Mouse (Mus musculus): ENCODE measurements around the gene Hist1h4j. TPM values are rescaled to one million over a fixed set of nuclear protein-coding genes. Genes with fewer than 3 reads are reported as not detected.
"Not testable (repeated sequence)": the region's sequence is repeated elsewhere in the genome, so short reads cannot be mapped to it uniquely, and the experiment has no call there.

Gene Hist1h4j
- polyA plus RNA-seq, 1 experiment: 58.6 TPM

DNA sequence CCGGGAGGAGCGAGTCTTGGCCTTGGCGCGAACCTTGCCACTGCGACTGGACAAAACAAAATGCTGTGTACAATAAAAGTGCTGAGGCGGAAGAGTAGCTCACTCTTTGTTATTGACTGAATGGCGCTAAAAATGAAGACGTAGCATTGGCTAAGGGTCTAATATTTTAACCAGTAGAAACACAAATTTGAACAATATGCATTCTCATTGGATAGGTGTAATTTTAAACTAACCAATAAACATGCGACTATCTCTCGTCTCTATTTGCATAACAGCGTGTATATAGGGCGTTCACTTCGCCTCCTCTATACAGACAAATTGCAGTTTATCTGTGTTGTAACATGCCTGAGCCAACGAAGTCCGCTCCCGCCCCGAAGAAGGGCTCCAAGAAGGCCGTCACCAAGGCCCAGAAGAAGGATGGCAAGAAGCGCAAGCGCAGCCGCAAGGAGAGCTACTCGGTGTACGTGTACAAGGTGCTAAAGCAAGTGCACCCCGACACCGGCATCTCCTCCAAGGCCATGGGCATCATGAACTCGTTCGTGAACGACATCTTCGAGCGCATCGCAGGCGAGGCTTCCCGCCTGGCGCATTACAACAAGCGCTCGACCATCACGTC is 13.0 kb upstream of the Hist1h4j start, which contains the start of gene Hist1h2bm:
Gene Hist1h2bm (plus strand): TSS at position 288 of the 616 bp plus-strand sequence.
- peak; percentile 96 for TF ChIP-seq POLR2A (IDR thresholded peaks at IDR 0.05; ENCODE audit: borderline replicate concordance, control insufficient read depth, low read depth, low read length)
- Histone ChIP-seq H3K4me3 (replicated peaks; ENCODE audit: control insufficient read depth, low read depth, low read length) (peak within 1 kb of the TSS; percentile 82), H3K27ac (ENCODE audit: control insufficient read depth, insufficient read depth, low read depth, low read length, poor library complexity) (peak within 1 kb of the TSS; percentile 97)
- H3K4me1 ChIP-seq (ENCODE audit: control insufficient read depth, insufficient read depth, low read length): not testable (repeated sequence)
- under 1% methylated on average over 37 of the region's 37 CpGs for WGBS

- 5% methylated on average over 11 of the region's 11 CpGs for WGBS
- TF ChIP-seq POLR2A (IDR thresholded peaks at IDR 0.05; ENCODE audit: borderline replicate concordance, control insufficient read depth, low read depth, low read length): no peak
- TF ChIP-seq CTCF (IDR thresholded peaks at IDR 0.05; ENCODE audit: control insufficient read depth, insufficient read depth, low read length): no peak
- H3K4me3 ChIP-seq (replicated peaks; ENCODE audit: control insufficient read depth, low read depth, low read length): no peak overlapping the region
Observed at GRCm38 (mm10) chr13:21722373-21722925, 12.4 kb upstream of the Hist1h4j start.

GRCm38 (mm10) chr13:21722993-21723836 is 11.6 kb upstream of the Hist1h4j start:
- Histone ChIP-seq H3K4me1 (ENCODE audit: control insufficient read depth, insufficient read depth, low read length) (no peaks in the 10 kb centered on the region; the same call in 1 of the 2 replicates), H3K4me3 (replicated peaks; ENCODE audit: control insufficient read depth, low read depth, low read length) (no peak overlapping the region), H3K27ac (ENCODE audit: control insufficient read depth, insufficient read depth, low read depth, low read length, poor library complexity) (no peak overlapping the region)
- 47% methylated on average over 5 of the region's 5 CpGs for WGBS
- no peak for TF ChIP-seq POLR2A (IDR thresholded peaks at IDR 0.05; ENCODE audit: borderline replicate concordance, control insufficient read depth, low read depth, low read length)
- no peak for TF ChIP-seq CTCF (IDR thresholded peaks at IDR 0.05; ENCODE audit: control insufficient read depth, insufficient read depth, low read length)

More at GRCm38 (mm10) chr13:21722373-21722925, 12.4 kb upstream of the Hist1h4j start:
- Histone ChIP-seq H3K4me1 (ENCODE audit: control insufficient read depth, insufficient read depth, low read length) (no peaks in the 10 kb centered on the region; the same call in 1 of the 2 replicates), H3K27ac (ENCODE audit: control insufficient read depth, insufficient read depth, low read depth, low read length, poor library complexity) (peak overlapping the region; percentile 91)

DNA sequence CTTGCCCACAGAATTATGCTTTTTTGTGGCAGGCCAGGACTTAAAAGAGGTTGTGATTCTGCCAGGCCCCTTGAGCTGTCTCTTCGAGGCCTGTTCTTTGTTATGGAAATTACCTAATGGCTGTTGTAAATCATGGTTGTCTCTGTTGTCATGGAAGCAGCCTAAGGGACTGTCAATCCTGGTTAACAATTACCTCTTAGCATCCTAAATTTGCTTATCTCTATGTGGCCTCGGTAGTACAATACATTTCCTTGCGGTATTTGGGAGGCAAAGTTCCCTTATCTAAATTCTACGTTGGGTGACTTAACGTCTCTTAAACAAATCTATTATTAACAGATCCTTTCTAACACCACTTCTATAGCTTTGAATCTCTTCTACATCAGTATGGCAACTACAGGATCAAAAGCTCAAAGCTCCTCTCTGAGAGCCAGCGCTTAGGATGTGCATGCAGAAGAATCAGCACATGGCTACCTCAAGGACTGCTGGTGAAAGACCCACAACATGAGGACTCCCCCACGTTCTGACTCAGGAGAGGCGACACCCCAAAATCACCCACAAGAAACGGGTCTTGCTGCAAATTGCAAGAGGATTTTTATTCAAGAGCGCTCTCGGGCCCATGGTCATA is 6.8 kb upstream of the Hist1h4j start:
- Histone ChIP-seq H3K4me1 (ENCODE audit: control insufficient read depth, insufficient read depth, low read length) (no peaks in the 10 kb centered on the region; the same call in 1 of the 2 replicates), H3K27ac (ENCODE audit: control insufficient read depth, insufficient read depth, low read depth, low read length, poor library complexity) (no peak overlapping the region), H3K4me3 (replicated peaks; ENCODE audit: control insufficient read depth, low read depth, low read length) (no peak overlapping the region)
- 75% methylated on average over 11 of the region's 11 CpGs for WGBS
- TF ChIP-seq CTCF (IDR thresholded peaks at IDR 0.05; ENCODE audit: control insufficient read depth, insufficient read depth, low read length) (no peak), POLR2A (IDR thresholded peaks at IDR 0.05; ENCODE audit: borderline replicate concordance, control insufficient read depth, low read depth, low read length) (no peak)

DNA sequence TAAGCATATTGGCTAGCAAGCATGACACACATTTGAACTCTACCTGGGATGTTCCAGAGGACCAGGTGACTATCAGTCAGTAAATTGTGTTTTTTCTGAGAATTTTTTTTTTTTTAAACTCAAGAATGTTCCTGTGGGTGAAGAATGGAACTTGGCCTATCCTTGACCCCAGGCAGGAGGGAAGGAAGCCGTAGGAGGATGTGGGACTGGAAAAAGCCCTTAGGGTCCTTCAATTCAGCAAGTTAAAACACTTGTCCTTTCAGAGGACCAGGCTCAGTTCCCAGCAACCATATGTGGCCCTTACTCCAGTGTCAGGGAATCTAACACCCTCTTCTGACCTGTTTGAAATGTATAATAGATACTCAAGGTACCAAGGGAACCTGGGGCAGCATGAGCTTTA is 5.3 kb upstream of the Hist1h4j start:
- Histone ChIP-seq H3K27ac (ENCODE audit: control insufficient read depth, insufficient read depth, low read depth, low read length, poor library complexity) (no peak overlapping the region), H3K4me3 (replicated peaks; ENCODE audit: control insufficient read depth, low read depth, low read length) (no peak overlapping the region), H3K4me1 (ENCODE audit: control insufficient read depth, insufficient read depth, low read length) (peaks cover 5% of the 10 kb centered on the region)
- 73% methylated on average over 1 of the region's 1 CpGs for WGBS
- no peak for TF ChIP-seq POLR2A (IDR thresholded peaks at IDR 0.05; ENCODE audit: borderline replicate concordance, control insufficient read depth, low read depth, low read length)
- TF ChIP-seq CTCF (IDR thresholded peaks at IDR 0.05; ENCODE audit: control insufficient read depth, insufficient read depth, low read length): no peak

DNA sequence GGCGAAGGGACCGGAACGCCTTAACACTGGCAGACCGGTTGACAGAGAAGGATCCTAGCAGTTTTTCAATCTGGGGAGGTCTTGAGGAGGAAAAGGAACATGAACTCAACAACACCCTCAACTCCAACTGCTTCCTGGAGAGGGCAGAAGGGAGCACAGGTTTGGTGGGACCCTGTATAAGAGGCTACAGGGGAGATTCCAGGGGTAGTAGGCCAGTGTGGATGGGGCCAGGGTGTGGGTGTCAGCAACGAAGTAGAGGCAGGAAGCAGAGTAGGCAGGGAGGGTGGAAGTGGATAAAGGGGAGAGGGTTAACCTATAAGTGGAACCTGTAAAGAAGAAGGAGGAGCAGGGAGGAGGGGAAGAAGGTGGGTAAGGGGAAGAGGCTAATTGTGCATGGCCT is 1.4 kb upstream of the Hist1h4j start:
- TF ChIP-seq POLR2A (IDR thresholded peaks at IDR 0.05; ENCODE audit: borderline replicate concordance, control insufficient read depth, low read depth, low read length): no peak
- TF ChIP-seq CTCF (IDR thresholded peaks at IDR 0.05; ENCODE audit: control insufficient read depth, insufficient read depth, low read length): no peak
- H3K4me1 ChIP-seq (ENCODE audit: control insufficient read depth, insufficient read depth, low read length): peaks cover 5% of the 10 kb centered on the region
- H3K27ac ChIP-seq (ENCODE audit: control insufficient read depth, insufficient read depth, low read depth, low read length, poor library complexity): no peak overlapping the region
- H3K4me3 ChIP-seq (replicated peaks; ENCODE audit: control insufficient read depth, low read depth, low read length): no peak overlapping the region
- WGBS: 80% methylated on average over 5 of the region's 5 CpGs

DNA sequence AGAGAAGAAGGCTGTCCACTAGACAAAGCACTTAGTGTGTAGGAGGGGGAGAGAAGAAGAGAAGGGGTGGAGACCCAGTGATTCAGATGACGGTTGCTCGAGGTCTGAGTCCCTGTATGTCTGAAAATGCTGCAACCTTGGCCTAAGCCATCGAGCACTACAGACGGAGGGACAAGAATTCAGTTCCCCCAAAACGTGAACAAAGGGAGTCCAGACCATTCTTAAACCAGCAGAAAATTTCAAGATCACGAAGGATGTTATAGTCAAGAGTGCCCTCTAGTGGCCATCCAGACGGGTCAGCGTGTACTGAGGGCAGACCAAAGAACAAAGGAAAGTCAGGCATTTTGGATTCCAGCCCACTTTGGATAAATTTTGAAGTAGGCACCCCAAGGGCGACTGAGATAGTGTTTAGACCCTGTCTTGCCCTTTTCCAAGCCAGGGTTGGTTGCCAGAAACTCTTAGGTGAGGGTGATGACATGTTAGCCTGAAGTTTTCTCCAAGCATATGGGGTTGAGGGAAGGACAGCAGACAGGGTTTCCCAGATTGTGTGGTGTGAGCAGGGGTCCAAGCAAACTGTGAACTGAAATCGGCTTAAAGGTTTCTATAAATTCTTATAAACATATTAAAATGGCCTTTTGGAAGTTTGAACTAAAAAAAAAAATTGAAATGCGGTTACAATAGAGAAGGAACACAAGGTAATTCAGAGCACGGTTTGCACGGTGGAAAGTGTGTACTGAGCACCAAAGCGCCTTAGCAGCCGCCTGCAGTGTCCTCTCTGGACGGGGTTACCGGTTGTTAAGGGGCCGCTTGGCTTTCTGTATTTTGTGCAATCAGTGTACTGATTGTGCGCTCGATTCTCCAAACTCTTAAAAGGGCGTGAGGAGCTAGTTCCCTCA is 606 bp upstream of the Hist1h4j start:
- H3K4me1 ChIP-seq (ENCODE audit: control insufficient read depth, insufficient read depth, low read length): peaks cover 5% of the 10 kb centered on the region
- peak overlapping the region; percentile 93 for H3K27ac ChIP-seq (ENCODE audit: control insufficient read depth, insufficient read depth, low read depth, low read length, poor library complexity)
- under 1% methylated on average over 21 of the region's 21 CpGs for WGBS
- H3K4me3 ChIP-seq (replicated peaks; ENCODE audit: control insufficient read depth, low read depth, low read length): peak overlapping the region; percentile 54
- TF ChIP-seq CTCF (IDR thresholded peaks at IDR 0.05; ENCODE audit: control insufficient read depth, insufficient read depth, low read length): peak; percentile 77
- TF ChIP-seq POLR2A (IDR thresholded peaks at IDR 0.05; ENCODE audit: borderline replicate concordance, control insufficient read depth, low read depth, low read length): no peak

All from bone marrow, adult 2 months (tissue).